Mouse (Mus musculus) midbrain, embryonic 11.5 days (tissue): ENCODE measurements at regions not wholly inside any gene's neighbourhood (a gene's known extent, or its start where the extent isn't known, plus 50 kb on each side); places are given as distances from the start of the nearest gene placed in this dataset.

ENCODE experiments used
- ATAC-seq: fragments of 200-750 bp; cut with Nextera tagmentation; 2 replicates; pipeline ENCODE4 v1.8.0; 2017; ENCODE audit warnings: moderate TSS enrichment, moderate library complexity; ENCODE audit not compliant: low FRiP score
- DNase-seq: peaks from one replicate; pipeline ENCODE4 v3.0.0; 2015; ENCODE audit warnings: low spot score; ENCODE audit errors: missing footprints
- H3K27ac ChIP-seq: fragments of 300-500 bp; sonication (generic); 2 replicates; pipeline ENCODE4 v1.5.1; 2014; ENCODE audit warnings: low read depth, low read length
- H3K27me3 ChIP-seq: fragments of 300-500 bp; sonication (generic); 2 replicates; pipeline ENCODE4 v1.6.1; 2014; ENCODE audit warnings: mild to moderate bottlenecking, low read length, moderate library complexity, mixed read lengths; ENCODE audit not compliant: control insufficient read depth, insufficient read depth
- H3K36me3 ChIP-seq: fragments of 300-500 bp; sonication (generic); 2 replicates; pipeline ENCODE4 v1.6.1; 2014; ENCODE audit warnings: mild to moderate bottlenecking, low read length, moderate library complexity, mixed read lengths; ENCODE audit not compliant: control insufficient read depth, insufficient read depth
- H3K4me1 ChIP-seq: fragments of 300-500 bp; sonication (generic); 2 replicates; pipeline ENCODE4 v1.6.1; 2014; ENCODE audit warnings: low read length; ENCODE audit not compliant: control insufficient read depth, insufficient read depth
- H3K4me2 ChIP-seq: fragments of 300-500 bp; sonication (generic); 2 replicates; pipeline ENCODE4 v1.6.1; 2014; ENCODE audit warnings: mild to moderate bottlenecking, moderate library complexity
- H3K4me3 ChIP-seq: fragments of 300-500 bp; sonication (generic); 2 replicates; pipeline ENCODE4 v1.5.1; 2014; ENCODE audit warnings: low read depth, low read length
- H3K9ac ChIP-seq: fragments of 300-500 bp; sonication (generic); 2 replicates; pipeline ENCODE4 v1.6.1; 2014; ENCODE audit warnings: low read length
- H3K9me3 ChIP-seq: fragments of 300-500 bp; sonication (generic); 2 replicates; pipeline ENCODE4 v1.6.1; 2016; ENCODE audit warnings: low read length; ENCODE audit not compliant: control insufficient read depth
- WGBS: fragments of 180-500 bp; shearing (Covaris S2); extraction: QIAGEN DNeasy Blood & Tissue Kit; methylation state at CpG from one replicate; pipeline ENCODE4 v1.1.7; 2014; 5-methylcytosine and 5-hydroxymethylcytosine counted together

- Histone ChIP-seq H3K9me3 (no peaks in the 10 kb centered on the region), H3K4me1 (no peaks in the 10 kb centered on the region), H3K9ac (no peak overlapping the region), H3K4me2 (no peak overlapping the region), H3K36me3 (no peaks in the 10 kb centered on the region), H3K27me3 (no peaks in the 10 kb centered on the region), H3K27ac (no peak overlapping the region), H3K4me3 (no peak overlapping the region)
- WGBS, result 77% methylated on average over 4 of the region's 4 CpGs
- no peak for DNase-seq
- ATAC-seq, result no peak
These were observed 156.6 kb upstream of the Mctp2 start for GRCm38 (mm10) chr7:72462978-72463377.

GRCm38 (mm10) chr7:72464658-72465057, 158.2 kb upstream of the Mctp2 start:
- no peak overlapping the region for H3K4me3 ChIP-seq
- H3K4me1 ChIP-seq, result no peaks in the 10 kb centered on the region
- no peak overlapping the region for H3K27ac ChIP-seq
- H3K4me2 ChIP-seq, result no peak overlapping the region
- no peak overlapping the region for H3K9ac ChIP-seq
- H3K27me3 ChIP-seq, result no peaks in the 10 kb centered on the region
- ATAC-seq, result no peak
- no peaks in the 10 kb centered on the region for H3K36me3 ChIP-seq
- H3K9me3 ChIP-seq, result no peaks in the 10 kb centered on the region
- DNase-seq, result no peak
- 81% methylated on average over 1 of the region's 1 CpGs for WGBS

GRCm38 (mm10) chr7:72469691-72470090, 163.3 kb upstream of the Mctp2 start:
- no peaks in the 10 kb centered on the region for H3K4me1 ChIP-seq
- no peak overlapping the region for H3K4me3 ChIP-seq
- no peak overlapping the region for H3K4me2 ChIP-seq
- no peak for ATAC-seq
- no peaks in the 10 kb centered on the region for H3K36me3 ChIP-seq
- no peak for DNase-seq
- WGBS, result 76% methylated on average over 2 of the region's 2 CpGs
- H3K9me3 ChIP-seq, result no peaks in the 10 kb centered on the region
- H3K27me3 ChIP-seq, result no peaks in the 10 kb centered on the region
- no peak overlapping the region for H3K9ac ChIP-seq
- no peak overlapping the region for H3K27ac ChIP-seq

- DNase-seq (no peak), ATAC-seq (no peak)
- Histone ChIP-seq H3K9me3 (no peaks in the 10 kb centered on the region), H3K27ac (no peak overlapping the region), H3K4me2 (no peak overlapping the region), H3K27me3 (no peaks in the 10 kb centered on the region), H3K4me1 (no peaks in the 10 kb centered on the region), H3K9ac (no peak overlapping the region), H3K4me3 (no peak overlapping the region), H3K36me3 (no peaks in the 10 kb centered on the region)
- WGBS, result 75% methylated on average over 4 of the region's 4 CpGs
These were observed 168.3 kb upstream of the Mctp2 start for GRCm38 (mm10) chr7:72474751-72475150.

- Histone ChIP-seq H3K9ac (no peak overlapping the region), H3K4me3 (no peak overlapping the region), H3K9me3 (no peaks in the 10 kb centered on the region), H3K27ac (no peak overlapping the region), H3K36me3 (no peaks in the 10 kb centered on the region), H3K4me2 (no peak overlapping the region), H3K4me1 (no peaks in the 10 kb centered on the region), H3K27me3 (no peaks in the 10 kb centered on the region)
- ATAC-seq, result no peak
- WGBS, result 85% methylated on average over 1 of the region's 1 CpGs
- no peak for DNase-seq
These were observed 172.5 kb upstream of the Mctp2 start for GRCm38 (mm10) chr7:72478936-72479335.

- WGBS, result 80% methylated on average over 2 of the region's 2 CpGs
- DNase-seq (no peak), ATAC-seq (no peak)
- Histone ChIP-seq H3K27me3 (no peaks in the 10 kb centered on the region), H3K4me1 (no peaks in the 10 kb centered on the region), H3K4me2 (no peak overlapping the region), H3K9ac (no peak overlapping the region), H3K4me3 (no peak overlapping the region), H3K27ac (no peak overlapping the region), H3K36me3 (no peaks in the 10 kb centered on the region), H3K9me3 (no peaks in the 10 kb centered on the region)
These were observed 174.9 kb upstream of the Mctp2 start for GRCm38 (mm10) chr7:72481275-72481674.

- ATAC-seq, result no peak
- no peaks in the 10 kb centered on the region for H3K9me3 ChIP-seq
- no peak overlapping the region for H3K9ac ChIP-seq
These were observed 183.8 kb upstream of the Mctp2 start for GRCm38 (mm10) chr7:72490161-72490560.

GRCm38 (mm10) chr7:72493292-72493691, 186.9 kb upstream of the Mctp2 start:
- H3K4me3 ChIP-seq, result no peak overlapping the region
- H3K9me3 ChIP-seq, result no peaks in the 10 kb centered on the region
- ATAC-seq, result no peak
- no peak overlapping the region for H3K4me2 ChIP-seq
- no peaks in the 10 kb centered on the region for H3K36me3 ChIP-seq
- H3K9ac ChIP-seq, result no peak overlapping the region
- H3K27me3 ChIP-seq, result no peaks in the 10 kb centered on the region
- no peak overlapping the region for H3K27ac ChIP-seq
- H3K4me1 ChIP-seq, result 0 out of 2 replicates have a peak, but pooled peaks cover 2% of the 10 kb centered on the region
- DNase-seq, result no peak

More at GRCm38 (mm10) chr7:72490161-72490560, 183.8 kb upstream of the Mctp2 start:
- H3K36me3 ChIP-seq, result no peaks in the 10 kb centered on the region
- DNase-seq, result no peak
- H3K4me3 ChIP-seq, result no peak overlapping the region
- no peaks in the 10 kb centered on the region for H3K4me1 ChIP-seq
- H3K27ac ChIP-seq, result no peak overlapping the region
- no peaks in the 10 kb centered on the region for H3K27me3 ChIP-seq
- H3K4me2 ChIP-seq, result no peak overlapping the region

GRCm38 (mm10) chr7:72496933-72497631, 190.7 kb upstream of the Mctp2 start:
- Histone ChIP-seq H3K36me3 (no peaks in the 10 kb centered on the region), H3K4me1 (0 out of 2 replicates have a peak, but pooled peaks cover 2% of the 10 kb centered on the region), H3K27me3 (no peaks in the 10 kb centered on the region), H3K4me3 (no peak overlapping the region), H3K9me3 (no peaks in the 10 kb centered on the region), H3K27ac (no peak overlapping the region), H3K9ac (no peak overlapping the region), H3K4me2 (no peak overlapping the region)
- 61% methylated on average over 7 of the region's 7 CpGs for WGBS
- ATAC-seq, result no peak
- DNase-seq, result no peak
